Mouse (Mus musculus) C3H10T1/2 (cell line): ENCODE measurements around the gene Ankib1. TPM values are rescaled to one million over a fixed set of nuclear protein-coding genes. Genes with fewer than 3 reads are reported as not detected.

Experiments used
- polyA plus RNA-seq, 2 experiments: library from polyadenylated mRNA; unstranded; fragments of >200 nt; fragmentation: generic; extraction: Trizol; gene quantifications; one replicate each; pipeline ENCODE4 v1.2.1; 2012; ENCODE audit warnings: missing spikeins in 2 of 2

Ankib1 gene
- 1 to 10 TPM in 1 of 2 experiments, under 1 TPM in 1; 0.53 to 3.7 TPM for polyA plus RNA-seq

DNA sequence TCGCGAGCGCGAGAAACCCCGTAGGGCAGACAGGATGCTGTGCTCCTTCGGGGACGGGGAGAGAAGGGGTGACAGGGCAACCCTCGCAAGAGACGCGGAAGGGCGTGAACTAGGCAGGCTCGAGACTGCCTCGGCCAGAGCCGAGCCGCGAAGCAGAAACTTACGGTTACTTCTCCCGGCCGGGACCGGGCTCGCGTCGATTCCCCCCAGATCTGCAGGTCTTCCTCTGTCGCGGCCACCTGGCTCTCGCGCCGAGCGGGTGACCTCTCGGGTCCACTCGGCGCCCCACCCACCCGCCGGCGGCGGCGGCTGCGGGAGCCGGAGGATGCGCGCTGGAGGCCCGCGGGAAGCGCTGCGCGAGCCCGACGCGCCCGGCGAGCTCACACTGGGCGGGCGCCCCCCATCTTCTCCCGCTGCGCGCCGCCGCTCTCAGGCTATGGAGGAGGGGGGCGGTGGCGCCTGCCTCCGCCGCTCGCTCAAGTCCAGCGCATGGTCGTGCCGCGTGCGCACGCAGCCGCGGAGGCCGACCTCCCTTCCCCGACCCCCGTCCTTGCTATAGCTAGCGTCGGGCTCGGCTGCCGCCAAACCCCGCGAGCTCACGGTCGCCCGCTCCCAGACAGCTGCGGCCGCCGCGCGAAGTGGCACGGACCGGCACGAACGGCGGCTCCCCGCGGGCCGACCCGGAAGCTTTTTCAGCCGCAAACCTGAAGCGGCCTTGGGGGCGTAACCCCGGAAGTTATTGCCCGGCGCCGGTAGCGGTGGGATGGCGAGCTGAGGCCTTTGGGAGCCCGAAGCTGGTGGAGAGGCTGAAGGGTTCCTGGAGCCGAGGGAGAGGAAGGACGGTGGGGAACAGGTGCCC is at the start of gene Ankib1, which contains the start of gene Krit1:
Gene Ankib1, minus strand, starts transcription at position 493 of the 859 bp plus-strand sequence.
Gene Krit1, plus strand, starts transcription at position 752 of the 859 bp plus-strand sequence.

DNA sequence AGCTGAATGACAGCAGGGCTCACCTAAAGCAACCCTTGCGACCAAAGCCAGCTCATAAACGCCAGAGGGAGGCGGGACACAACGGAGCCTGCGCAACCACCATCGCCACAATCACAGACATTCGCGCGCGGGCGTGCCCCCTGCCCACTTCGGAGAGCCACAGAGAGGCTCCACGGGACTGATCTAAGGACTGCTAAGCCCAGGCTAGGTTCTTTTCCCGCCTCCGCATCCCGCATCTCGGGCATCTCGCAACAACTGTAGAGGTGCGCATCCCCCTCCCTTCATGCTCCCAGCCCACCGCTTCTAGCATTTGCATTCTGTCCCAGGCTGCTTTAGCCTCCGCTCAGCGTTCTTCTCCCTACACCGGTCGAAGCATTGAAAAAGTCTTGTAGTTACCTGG is 42.3 kb upstream of the Ankib1 start, which contains the start of gene Lrrd1:
Gene Lrrd1, plus strand, starts transcription at position 148 of the 400 bp plus-strand sequence.

DNA sequence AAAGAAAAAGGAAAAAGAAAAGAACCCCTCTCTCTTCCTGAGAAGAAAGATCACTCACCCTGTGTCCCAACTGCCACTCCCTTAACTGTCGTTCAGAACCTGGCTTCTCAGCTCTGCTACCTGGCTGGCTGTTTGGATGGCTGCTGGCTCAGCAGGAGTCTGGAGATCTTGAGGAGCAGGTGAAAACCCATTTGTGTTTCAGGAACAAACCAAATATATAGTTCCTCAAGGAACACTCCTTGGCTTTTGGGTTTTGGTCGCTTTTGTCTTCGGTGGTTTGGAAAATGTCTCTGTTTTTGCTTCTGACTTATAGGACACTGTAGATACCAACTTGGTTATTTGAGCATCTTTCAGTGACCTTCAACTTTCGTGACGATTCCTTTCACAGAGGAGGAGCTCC is 145.6 kb downstream of the Ankib1 start, which contains the start of gene Gatad1:
Gene Gatad1, minus strand, starts transcription at position 101 of the 400 bp plus-strand sequence.

DNA sequence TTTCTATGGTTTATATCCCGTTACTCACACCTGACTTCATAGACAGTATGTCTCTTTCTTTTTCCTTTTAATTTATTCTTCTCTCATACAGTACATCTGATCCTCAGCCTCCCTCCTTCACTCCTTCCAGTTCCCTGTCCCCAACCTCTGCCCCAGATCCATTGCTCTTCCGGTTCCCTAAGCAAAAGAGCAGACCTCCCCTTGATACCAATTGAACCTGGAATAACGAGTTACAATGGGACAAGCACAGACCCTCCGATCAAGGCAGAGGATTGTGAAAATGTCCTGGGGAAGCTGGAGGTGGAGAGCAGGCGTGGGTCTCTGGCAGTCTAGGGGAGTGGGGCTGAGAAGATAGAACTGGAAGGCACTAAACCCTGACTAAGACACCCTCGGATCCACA is 151.8 kb downstream of the Ankib1 start, which contains the start of gene Tmbim7:
Gene Tmbim7, plus strand, starts transcription at position 301 of the 400 bp plus-strand sequence.

Other genes starting within 250 kb of the Ankib1 start
- under 1 TPM; 0.06 to 0.31 TPM for gene 1700109H08Rik, start 231.4 kb downstream of the Ankib1 start, polyA plus RNA-seq
- gene Pex1, start 206.9 kb downstream of the Ankib1 start, polyA plus RNA-seq, result 1 to 10 TPM in 1 of 2 experiments, under 1 TPM in 1; 0.62 to 8.0 TPM
- gene Rbm48, start 206.3 kb downstream of the Ankib1 start, polyA plus RNA-seq, result 1 to 10 TPM in 1 of 2 experiments, under 1 TPM in 1; 0.40 to 2.8 TPM
- not detected for gene Tmbim7, start 151.7 kb downstream of the Ankib1 start, polyA plus RNA-seq
- gene Gatad1, start 145.7 kb downstream of the Ankib1 start, polyA plus RNA-seq, result 10 to 100 TPM; 53.3 to 70.7 TPM
- gene Krit1, start 259 bp upstream of the Ankib1 start, polyA plus RNA-seq, result 1 to 10 TPM in 1 of 2 experiments, under 1 TPM in 1; 0.34 to 3.2 TPM
- under 1 TPM in 1 of 2 experiments, not detected in 1; 0.09 TPM for gene Lrrd1, start 42.2 kb upstream of the Ankib1 start, polyA plus RNA-seq
- gene Mterf1a, start 91.0 kb upstream of the Ankib1 start, polyA plus RNA-seq, result 1 to 10 TPM in 1 of 2 experiments, under 1 TPM in 1; 0.22 to 2.0 TPM
- gene Akap9, start 125.1 kb upstream of the Ankib1 start, polyA plus RNA-seq, result 1 to 10 TPM in 1 of 2 experiments, under 1 TPM in 1; 0.43 to 3.8 TPM